Mouse (Mus musculus) left cerebral cortex, postnatal 10 days (tissue): ENCODE results near the gene Adh7. TPM values are rescaled to one million over a fixed set of nuclear protein-coding genes. Genes with fewer than 3 reads are reported as not detected.
A peak's percentile ranks its signal among the peaks of the same experiment; 100 is the strongest.

ENCODE experiments used
- DNase-seq, 2 experiments: peaks; one replicate each; pipeline ENCODE4 v3.0.0; 2021 to 2022; ENCODE audit warnings: low spot score in 2 of 2, mixed read lengths in 1 of 2; ENCODE audit errors: extremely low spot score in 1 of 2
- intact Hi-C: fragments of 180-260 bp; cut with DNase I; formaldehyde crosslinking; loops from one replicate; pipeline ENCODE4 v1.15.1; 2025
- total RNA-seq, 2 experiments: library from RNA; stranded (reverse); gene quantifications; 2 replicates each; pipeline ENCODE4 v1.2.3; 2021

The Adh7 gene
- total RNA-seq, 2 experiments from 2014 or later = 0.10 to 0.49 TPM

GRCm38 (mm10) chr3:138221116-138221515 lies 3.6 kb downstream of the Adh7 start:
- intact Hi-C loops = loop anchor here (5.0 kb wide), 1 partner anchor 186 kb away; no protein-coding TSS in a partner anchor
- no peak for DNase-seq

GRCm38 (mm10) chr3:138222511-138222910 lies 5.0 kb downstream of the Adh7 start:
- DNase-seq = no peak
- intact Hi-C loops = loop anchor here (5.0 kb wide), 1 partner anchor 185 kb away; no protein-coding TSS in a partner anchor

- intact Hi-C loops = loop anchor here (5.0 kb wide), 1 partner anchor 184 kb away; no protein-coding TSS in a partner anchor
- peak; percentile 6 to 61 for DNase-seq
Observed at GRCm38 (mm10) chr3:138222952-138223351, 5.4 kb downstream of the Adh7 start.

- DNase-seq = no peak
- intact Hi-C loops = loop anchor here (5.0 kb wide), 1 partner anchor 183 kb away; no protein-coding TSS in a partner anchor
Observed at GRCm38 (mm10) chr3:138224363-138224954, 6.9 kb downstream of the Adh7 start.

- intact Hi-C loops = no loop called here
Observed at GRCm38 (mm10) chr3:138225331-138225730, 7.8 kb downstream of the Adh7 start.

GRCm38 (mm10) chr3:138225853-138226252 lies 8.3 kb downstream of the Adh7 start:
- DNase-seq = peak in 1 of 2 experiments; percentile 30
- intact Hi-C loops = no loop called here

More at GRCm38 (mm10) chr3:138225331-138225730, 7.8 kb downstream of the Adh7 start:
- DNase-seq = no peak

- DNase-seq = no peak
- intact Hi-C loops = no loop called here
Observed at GRCm38 (mm10) chr3:138226476-138226875, 8.9 kb downstream of the Adh7 start.

- DNase-seq = no peak
- intact Hi-C loops = no loop called here
Observed at GRCm38 (mm10) chr3:138227082-138227481, 9.5 kb downstream of the Adh7 start.

- DNase-seq = no peak
- intact Hi-C loops = no loop called here
Observed at GRCm38 (mm10) chr3:138227782-138228181, 10.2 kb downstream of the Adh7 start.

- no peak for DNase-seq
- intact Hi-C loops = no loop called here
Observed at GRCm38 (mm10) chr3:138229448-138229847, 11.9 kb downstream of the Adh7 start.

GRCm38 (mm10) chr3:138230266-138230665 lies 12.7 kb downstream of the Adh7 start:
- intact Hi-C loops = no loop called here

GRCm38 (mm10) chr3:138231531-138231930 lies 14.0 kb downstream of the Adh7 start:
- intact Hi-C loops = no loop called here

More at GRCm38 (mm10) chr3:138230266-138230665, 12.7 kb downstream of the Adh7 start:
- no peak for DNase-seq

GRCm38 (mm10) chr3:138236546-138237163 lies 19.1 kb downstream of the Adh7 start:
- intact Hi-C loops = no loop called here
- no peak for DNase-seq

More at GRCm38 (mm10) chr3:138231531-138231930, 14.0 kb downstream of the Adh7 start:
- DNase-seq = no peak

GRCm38 (mm10) chr3:138238046-138238445 lies 20.5 kb downstream of the Adh7 start:
- intact Hi-C loops = no loop called here
- DNase-seq = no peak

GRCm38 (mm10) chr3:138239461-138239860 lies 21.9 kb downstream of the Adh7 start:
- intact Hi-C loops = no loop called here
- DNase-seq = no peak

GRCm38 (mm10) chr3:138240411-138240810 lies 22.9 kb downstream of the Adh7 start:
- intact Hi-C loops = no loop called here
- DNase-seq = no peak

- intact Hi-C loops = no loop called here
- DNase-seq = no peak
Observed at GRCm38 (mm10) chr3:138240942-138241341, 23.4 kb downstream of the Adh7 start.

- no peak for DNase-seq
- intact Hi-C loops = no loop called here
Observed at GRCm38 (mm10) chr3:138241371-138241770, 23.8 kb downstream of the Adh7 start.

- intact Hi-C loops = no loop called here
- no peak for DNase-seq
Observed at GRCm38 (mm10) chr3:138242021-138242726, 24.6 kb downstream of the Adh7 start.

- intact Hi-C loops = no loop called here
- DNase-seq = no peak
Observed at GRCm38 (mm10) chr3:138242933-138243332, 25.4 kb downstream of the Adh7 start.
